Mouse (Mus musculus) erythroid progenitor cell, adult 5-6 weeks (primary cell): ENCODE data around the gene Klhdc4. TPM values are rescaled to one million over a fixed set of nuclear protein-coding genes. Genes with fewer than 3 reads are reported as not detected.

Experiments used
- ATAC-seq: replicated peaks from 2 replicates; pipeline ENCODE4 v1.8.0; 2016; ENCODE audit warnings: moderate number of reproducible peaks, mild to moderate bottlenecking, moderate TSS enrichment, inconsistent platforms; ENCODE audit not compliant: poor library complexity, low FRiP score, severe bottlenecking
- total RNA-seq, 2 experiments: library from RNA; stranded (forward) in 1 of 2; stranded (reverse) in 1 of 2; fragments of 150-400 nt in 1 of 2; fragments of 186-747, 209-891 nt in 1 of 2; gene quantifications; 2 replicates each; pipeline versions ENCODE4 v1.2.3 to v1.2.4; 2015 to 2017; ENCODE audit warnings: low replicate concordance in 2 of 2

The Klhdc4 gene
- total RNA-seq, 2 experiments from 2014 or later, result 16.3 to 17.9 TPM

GRCm38 (mm10) chr8:121818226-121818625 is 11.1 kb downstream of the Klhdc4 start:
- ATAC-seq, result no peak

GRCm38 (mm10) chr8:121811931-121812570 is 17.3 kb downstream of the Klhdc4 start:
- ATAC-seq, result no peak

- no peak for ATAC-seq
Observed at GRCm38 (mm10) chr8:121811502-121811901, 17.9 kb downstream of the Klhdc4 start.

DNA sequence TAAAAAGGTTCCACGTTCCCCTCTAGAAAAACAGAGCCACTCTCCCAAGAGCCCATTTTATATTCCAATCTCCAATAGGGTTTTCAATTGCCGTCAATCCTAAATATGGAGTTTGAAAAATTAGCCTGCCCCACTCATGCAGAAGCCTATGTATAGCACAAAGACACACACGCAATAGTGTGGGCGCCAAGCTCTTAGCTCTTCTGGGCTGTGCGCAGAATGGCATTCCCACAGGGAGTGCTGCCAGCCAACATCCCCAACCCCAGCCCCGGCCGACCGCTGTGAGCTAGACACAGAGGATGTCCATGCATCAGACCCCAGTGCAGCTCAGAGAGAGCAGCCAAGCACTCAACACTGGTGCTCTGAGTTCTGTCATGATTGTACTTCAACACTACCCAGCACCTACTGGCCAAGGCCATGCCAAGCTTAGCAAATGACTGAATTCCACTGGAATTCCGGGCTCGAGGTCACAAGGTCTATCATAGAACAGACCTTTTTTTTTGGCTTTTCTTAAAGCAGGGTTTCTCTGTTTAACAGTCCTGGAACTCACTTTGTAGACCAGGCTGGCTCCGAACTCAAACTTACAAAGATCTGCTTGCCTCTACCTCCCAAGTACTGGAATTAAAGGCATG is 19.7 kb downstream of the Klhdc4 start:
- ATAC-seq, result no peak

DNA sequence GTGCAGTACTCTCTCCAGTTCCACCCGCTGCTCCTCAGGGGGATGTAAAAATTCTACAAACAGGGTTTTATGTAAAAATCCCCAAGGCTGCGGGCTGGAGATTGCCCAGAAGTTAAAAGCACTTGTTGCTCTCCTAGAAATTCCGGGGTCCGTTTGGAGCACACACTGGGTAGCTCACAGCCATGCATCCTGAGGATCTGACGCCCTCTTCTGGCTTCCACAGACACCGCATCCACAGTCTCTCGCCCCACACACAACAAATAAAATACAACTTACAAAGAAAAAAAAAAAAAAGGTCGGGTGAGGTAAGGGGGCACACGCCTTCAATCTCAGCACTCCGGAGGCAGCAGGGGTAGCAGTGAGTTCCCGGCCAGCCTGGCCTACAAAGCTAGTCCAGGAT is 21.3 kb downstream of the Klhdc4 start:
- ATAC-seq, result no peak

- ATAC-seq, result no peak
Observed at GRCm38 (mm10) chr8:121806126-121806525, 23.2 kb downstream of the Klhdc4 start.

DNA sequence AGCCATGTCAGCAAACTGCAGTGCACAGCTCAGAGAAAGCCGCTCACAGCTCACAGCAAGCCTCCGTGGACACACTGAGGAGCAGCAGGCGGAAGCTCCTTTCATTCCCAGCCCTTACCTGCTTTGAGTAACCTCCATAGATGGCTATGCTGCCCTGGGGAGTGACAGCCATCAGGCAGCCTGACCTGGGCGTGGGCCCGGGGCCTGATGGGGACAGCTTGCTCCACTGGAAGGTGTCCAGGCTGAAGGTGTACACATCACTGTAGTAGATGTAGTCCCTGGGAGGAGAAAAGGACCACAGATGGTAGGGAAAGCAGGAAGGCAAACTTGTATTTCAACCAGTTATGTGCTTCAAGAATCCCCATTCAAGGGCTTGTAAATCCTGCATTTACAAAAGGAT is 24.5 kb downstream of the Klhdc4 start:
- no peak for ATAC-seq

- no peak for ATAC-seq
Observed at GRCm38 (mm10) chr8:121798401-121798800, 31.0 kb downstream of the Klhdc4 start.

DNA sequence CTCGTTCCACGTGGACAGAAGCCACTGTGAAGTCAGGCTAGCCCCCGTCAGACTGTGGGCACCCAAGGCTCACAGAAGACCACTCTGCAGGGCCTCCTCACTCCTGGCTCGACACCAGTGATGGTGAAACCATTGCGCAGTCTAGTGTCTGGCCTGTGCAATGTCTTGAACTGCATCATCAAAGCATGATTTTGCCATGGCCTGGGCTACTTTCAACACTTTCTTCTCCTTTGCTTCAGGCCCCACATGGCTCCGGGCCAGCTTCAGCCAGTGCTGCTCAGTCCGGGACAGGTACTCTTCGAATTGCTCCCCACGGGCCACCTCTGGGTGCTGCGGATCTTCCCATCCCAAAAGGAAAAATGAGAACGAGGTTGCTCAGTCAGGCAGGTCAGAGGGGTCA is 33.0 kb downstream of the Klhdc4 start:
- ATAC-seq, result no peak

GRCm38 (mm10) chr8:121795461-121795860 is 33.9 kb downstream of the Klhdc4 start:
- no peak for ATAC-seq

DNA sequence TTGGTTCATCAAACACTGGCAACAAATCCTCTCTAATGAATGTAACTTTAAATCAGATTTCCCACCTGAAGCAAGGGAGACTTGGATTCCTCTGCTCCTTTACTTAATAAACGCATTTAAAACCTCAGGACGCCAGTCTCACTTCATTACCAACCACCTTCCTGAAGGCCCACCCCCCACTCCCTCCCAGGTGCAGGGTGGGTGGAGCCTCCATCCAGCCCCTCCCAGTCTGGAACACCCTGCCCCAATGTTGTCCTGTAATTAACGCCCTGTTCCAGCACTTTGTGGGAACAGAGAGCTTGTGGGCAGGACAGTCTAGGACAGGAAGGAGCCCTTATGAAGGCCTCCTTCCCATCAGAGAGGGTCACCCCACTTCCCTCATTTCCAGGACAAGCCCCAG is 35.2 kb downstream of the Klhdc4 start:
- ATAC-seq, result no peak

DNA sequence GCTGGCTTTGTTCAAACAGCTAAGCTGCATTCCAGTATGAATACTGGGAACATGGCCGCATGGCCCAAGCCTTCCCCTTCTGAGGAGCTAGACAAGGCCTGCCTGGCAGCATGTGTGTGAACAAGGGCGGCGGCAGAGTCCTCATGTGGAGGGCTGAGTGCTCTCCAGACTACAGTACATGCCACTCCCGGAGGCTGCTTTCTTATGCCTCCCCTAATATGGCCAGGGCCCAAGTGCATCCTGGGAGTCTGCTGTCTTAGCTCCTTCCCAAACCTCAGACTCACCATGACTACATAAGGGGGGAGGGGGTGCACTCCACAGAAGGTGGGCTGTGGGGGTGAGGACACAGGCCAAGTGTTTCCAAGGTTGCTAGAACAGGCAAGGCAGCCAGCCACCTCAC is 36.7 kb downstream of the Klhdc4 start:
- no peak for ATAC-seq

DNA sequence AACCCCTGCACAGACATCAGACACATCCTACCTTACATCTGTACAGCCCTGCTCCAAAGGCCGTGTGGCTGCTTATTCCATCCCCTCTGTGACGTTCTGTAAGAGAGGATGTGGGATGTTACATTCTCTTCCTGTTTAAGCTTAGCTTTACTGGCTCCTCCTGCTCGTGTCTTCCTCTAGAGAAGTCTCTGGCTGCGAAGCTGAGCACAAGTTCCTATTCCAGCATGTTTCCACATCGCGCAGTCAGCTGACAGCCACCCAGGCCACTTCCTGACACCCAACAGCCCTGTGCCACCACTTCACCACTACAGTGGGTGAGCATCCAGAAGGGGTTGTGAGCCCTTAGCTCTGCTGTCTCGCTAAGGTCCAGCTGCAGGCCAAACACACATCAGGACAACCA is 37.2 kb downstream of the Klhdc4 start:
- ATAC-seq, result no peak

DNA sequence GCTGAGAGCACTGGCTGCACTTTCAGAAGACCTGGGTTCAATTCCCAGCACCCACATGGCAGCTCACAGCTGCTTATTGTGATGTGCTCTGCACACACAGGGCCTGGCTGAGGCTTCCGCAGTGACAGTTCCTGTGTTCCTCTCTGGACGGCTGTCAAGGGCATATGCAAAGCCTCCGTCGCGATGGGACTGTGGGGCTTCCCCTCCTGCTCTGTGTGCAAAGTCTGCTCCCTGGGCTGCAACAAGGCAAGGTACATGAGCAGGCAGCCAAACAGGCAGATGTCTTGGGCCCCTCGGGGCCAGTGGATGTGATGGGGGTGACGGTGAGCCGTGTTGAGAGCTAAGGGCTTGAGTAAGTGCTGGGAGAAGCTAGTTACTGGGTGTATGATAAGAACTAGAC is 40.6 kb downstream of the Klhdc4 start:
- ATAC-seq, result no peak

GRCm38 (mm10) chr8:121786542-121786941 is 42.8 kb downstream of the Klhdc4 start:
- no peak for ATAC-seq

GRCm38 (mm10) chr8:121782493-121782892 is 46.9 kb downstream of the Klhdc4 start:
- no peak for ATAC-seq

GRCm38 (mm10) chr8:121773876-121774275 is 55.5 kb downstream of the Klhdc4 start:
- no peak for ATAC-seq

DNA sequence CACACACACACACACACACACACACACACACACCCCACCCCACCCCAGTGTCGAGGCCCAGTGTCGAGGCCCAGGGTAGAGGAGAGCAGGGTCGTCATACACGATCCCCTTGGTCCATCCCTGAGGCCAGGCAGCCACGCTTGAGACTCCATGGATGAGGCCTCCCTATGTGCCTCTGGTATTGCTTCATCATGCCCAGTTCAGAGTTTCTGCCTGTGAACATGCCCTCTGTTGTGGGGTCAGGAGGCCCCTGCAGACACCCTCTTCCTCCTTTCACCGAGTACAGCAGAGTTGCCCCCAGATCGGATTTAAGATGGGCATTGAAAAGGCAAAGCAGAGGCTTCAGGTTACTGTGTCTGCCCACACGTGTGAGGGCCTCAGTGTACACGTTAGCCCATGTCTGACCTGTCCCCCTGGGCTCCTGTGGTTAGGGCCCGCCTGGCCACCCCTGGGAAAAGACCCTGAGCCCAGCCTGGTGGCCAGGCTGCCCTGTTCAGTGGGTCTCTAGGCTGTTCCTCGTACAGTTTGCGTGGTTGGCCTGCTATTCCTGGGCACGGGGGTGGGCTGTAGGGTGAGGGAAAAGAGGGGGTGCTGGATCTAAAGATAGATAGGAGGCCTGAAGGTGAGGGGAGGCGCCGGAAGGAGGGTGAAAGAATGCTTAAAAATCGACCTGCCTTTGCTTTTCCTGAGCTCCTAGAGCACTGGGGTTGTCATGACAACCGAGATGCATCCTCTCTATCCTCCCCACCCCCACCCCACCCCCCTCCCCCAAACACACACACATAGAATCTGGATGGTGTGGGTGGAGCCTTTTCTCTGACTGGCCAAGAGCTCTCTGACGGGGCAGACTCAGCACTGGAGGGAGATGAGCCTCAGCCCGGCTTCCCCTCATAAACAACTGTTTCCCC is 58.3 kb downstream of the Klhdc4 start:
- no peak for ATAC-seq

GRCm38 (mm10) chr8:121769621-121770020 is 59.7 kb downstream of the Klhdc4 start:
- ATAC-seq, result no peak

- no peak for ATAC-seq
Observed at GRCm38 (mm10) chr8:121769095-121769494, 60.3 kb downstream of the Klhdc4 start.

- no peak for ATAC-seq
Observed at GRCm38 (mm10) chr8:121765594-121766138, 63.7 kb downstream of the Klhdc4 start.
